Mouse (Mus musculus) hindbrain, postnatal 0 days (tissue): ENCODE measurements around the gene Ppp1r9a. TPM values are rescaled to one million over a fixed set of nuclear protein-coding genes. Genes with fewer than 3 reads are reported as not detected.
A peak's percentile ranks its signal among the peaks of the same experiment; 100 is the strongest.

ENCODE experiments used
- ATAC-seq: fragments of 200-750 bp; cut with Nextera tagmentation; 2 replicates; pipeline ENCODE4 v1.8.0; 2017; ENCODE audit warnings: mild to moderate bottlenecking, moderate TSS enrichment, moderate library complexity
- DNase-seq: peaks from one replicate; pipeline ENCODE4 v3.0.0-alpha.2; 2015; ENCODE audit warnings: low spot score
- H3K27ac ChIP-seq: fragments of 300-500 bp; sonication (generic); 2 replicates; pipeline ENCODE4 v1.5.1; 2014; ENCODE audit warnings: mild to moderate bottlenecking
- H3K27me3 ChIP-seq: fragments of 300-500 bp; sonication (generic); 2 replicates; pipeline ENCODE4 v1.6.1; 2014; ENCODE audit warnings: low read length, mixed read lengths; ENCODE audit not compliant: insufficient read depth
- H3K36me3 ChIP-seq: fragments of 300-500 bp; sonication (generic); 2 replicates; pipeline ENCODE4 v1.6.1; 2014; ENCODE audit warnings: low read length, mixed read lengths; ENCODE audit not compliant: insufficient read depth
- H3K4me1 ChIP-seq: fragments of 300-500 bp; sonication (generic); 2 replicates; pipeline ENCODE4 v1.6.1; 2014; ENCODE audit warnings: antibody characterized with exemption, low read length, mixed read lengths; ENCODE audit not compliant: insufficient read depth
- H3K4me2 ChIP-seq: fragments of 300-500 bp; sonication (generic); 2 replicates; pipeline ENCODE4 v1.6.1; 2014; ENCODE audit warnings: low read depth, mild to moderate bottlenecking, low read length, moderate library complexity, mixed read lengths
- H3K4me3 ChIP-seq: fragments of 300-500 bp; sonication (generic); 2 replicates; pipeline ENCODE4 v1.5.1; 2014; ENCODE audit warnings: low read length
- H3K9ac ChIP-seq: fragments of 300-500 bp; sonication (generic); replicated peaks from 2 replicates; pipeline ENCODE4 v1.6.1; 2014; ENCODE audit warnings: mild to moderate bottlenecking, low read length, moderate library complexity, mixed read lengths
- H3K9me3 ChIP-seq: fragments of 300-500 bp; sonication (generic); 2 replicates; pipeline ENCODE4 v1.6.1; 2016; ENCODE audit warnings: low read length, mixed read lengths
- CTCF ChIP-seq: IDR thresholded peaks from 2 replicates; pipeline ENCODE4 v1.5.1; 2016; ENCODE audit warnings: antibody characterized with exemption, control low read depth, low read depth
- WGBS: fragments of 180-500 bp; shearing (Covaris S2); extraction: QIAGEN DNeasy Blood & Tissue Kit; methylation state at CpG from one replicate; pipeline ENCODE4 v1.1.7; 2014; 5-methylcytosine and 5-hydroxymethylcytosine counted together
- polyA plus RNA-seq: library from polyadenylated mRNA; unstranded; fragments of >200 nt; fragmentation: Nextera tagmentation; extraction: Ambion mirVana; gene quantifications from 2 replicates; pipeline ENCODE4 v1.2.1, GENCODE M21; 2015
- total RNA-seq: library from RNA; depleted of rRNA; stranded (reverse); fragments of >200 nt; gene quantifications from 2 replicates; pipeline ENCODE4 v1.2.3, GENCODE M21; 2014

The Ppp1r9a gene
- total and polyA plus RNA-seq, 2 experiments from 2014 or later = 39.3 to 44.7 TPM

DNA sequence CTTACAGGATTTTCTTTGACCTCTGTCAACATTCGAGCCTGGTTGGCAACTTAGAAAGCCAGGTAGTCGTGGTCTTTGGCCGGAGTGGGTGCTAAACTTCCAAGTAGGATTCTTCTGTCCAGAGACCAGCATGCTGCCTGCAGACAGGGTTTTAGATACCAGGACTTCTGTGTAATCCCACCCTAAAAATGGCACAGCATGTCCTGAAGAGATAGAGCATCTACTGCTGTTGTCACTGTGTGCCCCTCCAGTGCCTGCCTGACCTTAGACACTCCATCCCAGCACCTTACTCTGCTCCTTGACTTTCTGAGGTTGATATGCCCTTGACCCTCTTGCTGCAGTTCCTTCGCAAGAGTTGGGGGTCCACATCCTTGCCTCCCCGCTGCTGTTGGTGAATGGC is 127.2 kb downstream of the Ppp1r9a start:
- 0 out of 2 replicates have a peak, but pooled peaks cover 6% of the 10 kb centered on the region for H3K4me1 ChIP-seq
- no peak overlapping the region for H3K4me2 ChIP-seq
- no peak for ATAC-seq
- no peak for TF ChIP-seq CTCF
- H3K9me3 ChIP-seq = no peaks in the 10 kb centered on the region
- 91% methylated on average over 5 of the region's 5 CpGs for WGBS
- H3K27ac ChIP-seq = no peak overlapping the region
- no peaks in the 10 kb centered on the region for H3K36me3 ChIP-seq
- no peak for DNase-seq
- no peak overlapping the region for H3K4me3 ChIP-seq
- no peak overlapping the region for H3K9ac ChIP-seq
- no peaks in the 10 kb centered on the region for H3K27me3 ChIP-seq

DNA sequence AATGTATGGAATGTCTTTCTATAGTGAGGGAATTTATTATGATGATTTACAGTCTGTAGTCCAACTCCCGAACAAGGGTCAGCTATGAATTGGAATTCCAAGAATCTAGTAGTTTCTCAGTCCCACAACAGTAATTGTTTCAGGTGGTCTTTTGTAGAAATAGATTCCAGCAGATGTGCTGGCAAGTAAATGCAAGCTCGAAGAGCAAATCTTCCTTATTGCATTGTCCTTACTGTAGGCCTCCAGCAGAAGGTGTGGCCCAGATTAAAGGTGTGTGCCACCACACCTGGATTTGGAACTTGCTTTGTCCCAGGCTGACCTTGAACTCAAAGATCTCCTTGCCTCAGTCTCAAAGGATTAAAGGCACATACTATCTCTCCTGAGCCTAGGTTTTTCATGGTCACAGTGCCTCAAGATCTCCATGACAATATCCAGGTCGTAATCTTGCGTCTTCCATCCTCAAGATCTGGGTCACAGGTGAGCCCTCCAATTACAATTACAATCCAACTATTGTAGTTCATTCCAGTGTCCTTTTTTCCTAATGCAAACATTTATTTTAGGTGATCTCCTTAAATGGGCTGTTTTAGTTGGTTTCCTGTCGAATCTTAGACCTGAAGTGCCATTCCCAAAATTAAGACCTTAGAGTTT is 130.4 kb downstream of the Ppp1r9a start:
- Histone ChIP-seq H3K27me3 (no peaks in the 10 kb centered on the region), H3K4me2 (no peak overlapping the region), H3K4me1 (no peaks in the 10 kb centered on the region), H3K4me3 (no peak overlapping the region), H3K27ac (no peak overlapping the region), H3K9ac (no peak overlapping the region), H3K9me3 (no peaks in the 10 kb centered on the region), H3K36me3 (no peaks in the 10 kb centered on the region)
- TF ChIP-seq CTCF = no peak
- ATAC-seq (no peak), DNase-seq (no peak)
- WGBS = 96% methylated on average over 5 of the region's 5 CpGs

DNA sequence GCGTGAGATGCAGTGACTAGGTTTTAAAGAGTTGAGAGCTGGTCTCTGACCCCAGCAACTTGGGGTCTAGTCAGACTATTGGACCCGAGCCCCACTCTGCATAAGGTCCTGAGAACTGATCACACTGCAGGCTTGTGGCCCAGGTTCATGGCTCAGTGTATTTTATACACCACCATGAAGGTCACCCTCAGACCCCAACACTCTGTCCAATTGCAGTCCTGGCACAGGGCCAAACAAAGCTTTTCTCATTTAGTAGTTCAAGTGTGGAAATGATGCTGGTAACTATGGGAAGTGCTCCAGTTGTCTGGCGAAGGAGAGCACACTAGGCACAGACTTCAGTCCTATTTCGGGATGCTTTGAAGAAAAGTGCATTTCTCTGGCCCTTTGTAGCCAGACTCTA is 134.5 kb downstream of the Ppp1r9a start:
- no peak overlapping the region for H3K27ac ChIP-seq
- H3K36me3 ChIP-seq = no peaks in the 10 kb centered on the region
- peak; percentile 27; the same call in 1 of the 2 replicates for ATAC-seq
- H3K4me3 ChIP-seq = no peak overlapping the region
- peak; percentile 61 for DNase-seq
- no peak for TF ChIP-seq CTCF
- H3K9ac ChIP-seq = no peak overlapping the region
- no peaks in the 10 kb centered on the region for H3K9me3 ChIP-seq
- H3K4me2 ChIP-seq = no peak overlapping the region
- H3K4me1 ChIP-seq = no peaks in the 10 kb centered on the region
- H3K27me3 ChIP-seq = no peaks in the 10 kb centered on the region
- 58% methylated on average over 4 of the region's 4 CpGs for WGBS

DNA sequence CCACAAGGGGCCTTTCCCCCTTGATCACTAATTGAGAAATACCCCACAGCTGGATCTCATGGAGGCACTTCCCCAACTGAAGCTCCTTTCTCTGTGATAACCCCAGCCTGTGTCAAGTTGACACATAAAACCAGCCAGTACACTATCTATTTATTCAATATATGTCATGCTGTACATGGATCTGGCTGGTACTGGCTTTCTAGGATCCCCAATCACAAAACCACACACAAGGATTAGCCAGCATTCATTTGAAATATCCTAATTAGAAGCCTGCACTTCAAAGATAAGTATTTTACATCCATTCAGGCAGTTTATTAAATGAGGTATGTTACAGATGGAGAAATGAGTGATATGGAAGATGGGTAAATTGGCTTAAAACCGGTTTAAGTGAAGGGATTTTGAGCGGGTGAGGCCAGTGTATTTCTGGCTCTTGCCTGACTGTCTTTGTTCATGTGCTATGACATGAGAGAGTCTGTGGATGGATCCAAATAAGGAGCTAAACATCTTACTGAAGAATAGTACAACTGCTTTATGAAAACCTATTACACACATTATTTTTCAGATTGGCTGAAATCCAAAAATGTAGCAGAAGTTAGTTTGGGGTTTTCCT is 135.5 kb downstream of the Ppp1r9a start:
- Histone ChIP-seq H3K4me2 (no peak overlapping the region), H3K27me3 (no peaks in the 10 kb centered on the region), H3K27ac (no peak overlapping the region), H3K4me1 (no peaks in the 10 kb centered on the region), H3K4me3 (no peak overlapping the region), H3K9ac (no peak overlapping the region), H3K36me3 (no peaks in the 10 kb centered on the region), H3K9me3 (no peaks in the 10 kb centered on the region)
- no peak for TF ChIP-seq CTCF
- 84% methylated on average over 2 of the region's 2 CpGs for WGBS
- ATAC-seq (no peak), DNase-seq (no peak)

DNA sequence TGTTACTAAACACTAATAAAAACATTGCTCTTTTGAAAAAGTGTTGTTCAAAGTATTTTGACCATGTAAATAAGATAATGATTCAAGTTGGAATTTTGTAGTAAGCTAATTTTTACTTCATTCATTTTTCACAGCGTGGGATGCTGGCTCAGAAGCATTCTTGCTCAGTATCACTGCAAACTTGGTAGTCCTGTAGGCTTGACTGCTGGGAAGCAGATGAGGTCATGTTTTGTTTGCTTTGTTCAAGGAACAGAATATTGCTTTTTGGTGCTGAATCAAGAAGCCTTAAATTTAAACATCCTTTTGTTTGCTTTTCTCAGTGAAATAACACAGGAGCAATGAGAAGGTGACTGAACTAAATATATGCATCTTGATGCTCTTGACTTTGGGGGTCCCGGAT is 136.6 kb downstream of the Ppp1r9a start:
- Histone ChIP-seq H3K36me3 (no peaks in the 10 kb centered on the region), H3K27ac (no peak overlapping the region), H3K9ac (no peak overlapping the region), H3K27me3 (no peaks in the 10 kb centered on the region), H3K4me3 (no peak overlapping the region), H3K4me2 (no peak overlapping the region), H3K9me3 (no peaks in the 10 kb centered on the region), H3K4me1 (no peaks in the 10 kb centered on the region)
- ATAC-seq = no peak
- 77% methylated on average over 2 of the region's 2 CpGs for WGBS
- no peak for TF ChIP-seq CTCF
- DNase-seq = no peak

DNA sequence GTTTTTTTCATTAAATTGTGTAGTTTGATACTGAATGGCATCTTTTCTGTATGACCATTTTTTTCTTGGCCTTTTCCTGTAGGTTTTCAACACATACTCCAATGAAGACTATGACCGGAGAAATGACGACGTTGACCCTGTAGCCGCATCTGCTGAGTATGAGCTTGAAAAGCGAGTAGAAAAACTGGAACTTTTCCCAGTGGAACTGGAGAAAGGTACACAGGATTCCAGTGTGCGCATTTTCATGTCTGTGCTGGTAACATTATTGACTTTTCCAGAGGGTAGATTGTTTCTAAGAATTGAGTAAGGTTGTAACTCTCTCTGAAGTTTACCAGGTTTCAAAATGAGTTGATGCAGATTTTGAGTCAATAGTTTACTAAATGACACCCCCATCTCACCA is 143.1 kb downstream of the Ppp1r9a start:
- WGBS = 96% methylated on average over 6 of the region's 6 CpGs
- DNase-seq = no peak
- Histone ChIP-seq H3K9me3 (no peaks in the 10 kb centered on the region), H3K36me3 (no peaks in the 10 kb centered on the region), H3K4me1 (no peaks in the 10 kb centered on the region), H3K27ac (no peak overlapping the region), H3K9ac (no peak overlapping the region), H3K27me3 (no peaks in the 10 kb centered on the region), H3K4me3 (no peak overlapping the region), H3K4me2 (no peak overlapping the region)
- ATAC-seq = no peak
- TF ChIP-seq CTCF = no peak

DNA sequence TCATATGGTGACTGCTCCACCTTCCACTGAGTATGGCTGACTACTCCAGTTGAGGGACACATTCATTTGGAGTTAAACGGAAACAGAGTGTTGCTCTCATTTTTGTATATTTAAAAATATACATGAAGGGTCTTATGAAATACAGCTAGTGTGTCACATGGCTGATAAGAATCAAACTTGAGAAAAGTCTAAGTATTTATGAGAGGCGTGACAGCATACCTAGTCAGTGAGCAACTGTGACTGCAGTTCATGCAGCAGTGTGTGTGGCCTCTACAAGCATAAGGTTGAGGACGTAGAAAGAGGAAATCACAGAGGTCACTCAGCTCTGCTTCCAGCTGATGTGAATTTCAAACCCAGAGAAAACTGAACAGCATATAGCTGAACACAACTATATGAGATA is 145.3 kb downstream of the Ppp1r9a start:
- WGBS = 94% methylated on average over 3 of the region's 3 CpGs
- H3K4me3 ChIP-seq = no peak overlapping the region
- no peaks in the 10 kb centered on the region for H3K36me3 ChIP-seq
- no peak overlapping the region for H3K27ac ChIP-seq
- no peak overlapping the region for H3K9ac ChIP-seq
- DNase-seq = no peak
- no peaks in the 10 kb centered on the region for H3K4me1 ChIP-seq
- TF ChIP-seq CTCF = no peak
- H3K4me2 ChIP-seq = no peak overlapping the region
- no peaks in the 10 kb centered on the region for H3K27me3 ChIP-seq
- H3K9me3 ChIP-seq = no peaks in the 10 kb centered on the region
- no peak for ATAC-seq
